Mouse (Mus musculus) c-Kit-positive CD71-positive TER-119-positive erythroid progenitor cells, embryonic 14.5 days (primary cell): ENCODE data around the gene Kcnip2.
A peak's percentile ranks its signal among the peaks of the same experiment; 100 is the strongest.
"Not testable (repeated sequence)": the region's sequence is repeated elsewhere in the genome, so short reads cannot be mapped to it uniquely, and the experiment has no call there.

ENCODE experiments used
- DNase-seq: peaks from one replicate; pipeline ENCODE4 v3.0.0-alpha.2; 2013; ENCODE audit warnings: low spot score

Kcnip2 gene

GRCm38 (mm10) chr19:45812115-45812514 is 3.7 kb downstream of the Kcnip2 start:
- DNase-seq: peak; percentile 54

- DNase-seq: no peak
Measured at GRCm38 (mm10) chr19:45811028-45811674, 4.7 kb downstream of the Kcnip2 start.

GRCm38 (mm10) chr19:45807732-45808131 is 8.1 kb downstream of the Kcnip2 start:
- DNase-seq: no peak

- not testable (repeated sequence) for DNase-seq
Measured at GRCm38 (mm10) chr19:45805817-45806216, 10.0 kb downstream of the Kcnip2 start.

- no peak for DNase-seq
Measured at GRCm38 (mm10) chr19:45804593-45805368, 11.1 kb downstream of the Kcnip2 start.

- DNase-seq: no peak
Measured at GRCm38 (mm10) chr19:45803408-45803807, 12.5 kb downstream of the Kcnip2 start.

- DNase-seq: no peak
Measured at GRCm38 (mm10) chr19:45802702-45803101, 13.2 kb downstream of the Kcnip2 start.

GRCm38 (mm10) chr19:45796879-45797278 is 19.0 kb downstream of the Kcnip2 start:
- DNase-seq: no peak

GRCm38 (mm10) chr19:45796061-45796556 is 19.8 kb downstream of the Kcnip2 start:
- no peak for DNase-seq

GRCm38 (mm10) chr19:45795406-45795944 is 20.4 kb downstream of the Kcnip2 start:
- no peak for DNase-seq

- DNase-seq: no peak
Measured at GRCm38 (mm10) chr19:45794718-45795117, 21.1 kb downstream of the Kcnip2 start.

GRCm38 (mm10) chr19:45792404-45792803 is 23.5 kb downstream of the Kcnip2 start:
- no peak for DNase-seq

GRCm38 (mm10) chr19:45789888-45790874 is 25.7 kb downstream of the Kcnip2 start:
- peak; percentile 71 for DNase-seq

- no peak for DNase-seq
Measured at GRCm38 (mm10) chr19:45789365-45789764, 26.5 kb downstream of the Kcnip2 start.

- DNase-seq: no peak
Measured at GRCm38 (mm10) chr19:45788337-45788736, 27.5 kb downstream of the Kcnip2 start.

GRCm38 (mm10) chr19:45787450-45787849 is 28.4 kb downstream of the Kcnip2 start:
- DNase-seq: no peak

GRCm38 (mm10) chr19:45785470-45785869 is 30.4 kb downstream of the Kcnip2 start:
- DNase-seq: no peak

GRCm38 (mm10) chr19:45783933-45784576 is 31.8 kb downstream of the Kcnip2 start:
- DNase-seq: no peak

- DNase-seq: peak; percentile 96
Measured at GRCm38 (mm10) chr19:45783181-45783932, 32.5 kb downstream of the Kcnip2 start, which contains the start of gene Mgea5. Gene Mgea5, minus strand, starts transcription at chr19:45783837.

- peak; percentile 55 for DNase-seq
Measured at GRCm38 (mm10) chr19:45782315-45783001, 33.4 kb downstream of the Kcnip2 start.
